7 mouse cellular contexts compared by ENCODE assay signal in genomic region chr3:127161085-127161837, GRCm38 (mm10).
DNase-seq lines count a peak whose midpoint lies in the region; ATAC-seq lines count a peak whose summit lies in the region.

No protein-coding gene starts in this region.

- DNase-seq in lung, postnatal 14 days, result no peak
- DNase-seq in limb, embryonic 11.5 days (ENCODE audit: low spot score), result peak; percentile 45
- DNase-seq in spleen, postnatal 4 days (ENCODE audit: low spot score in 2 of 2), result no peak
- no peak for DNase-seq in ovary, postnatal 14 days (ENCODE audit: low spot score)

- ATAC-seq in lung, embryonic 16.5 days (ENCODE audit: low read depth), result no peak
- ATAC-seq in embryonic facial prominence, embryonic 15.5 days (ENCODE audit: insufficient number of reproducible peaks, low FRiP score, low TSS enrichment, low read depth), result no peak
- no peak for ATAC-seq in limb, embryonic 11.5 days (ENCODE audit: insufficient number of reproducible peaks, low FRiP score, low TSS enrichment, low read depth)
- ATAC-seq in stomach, embryonic 15.5 days (ENCODE audit: insufficient read depth, low FRiP score, low read depth), result no peak

- H3K9ac ChIP-seq in lung, embryonic 16.5 days (ENCODE audit: low read length), result peak overlapping the region; percentile 54
- H3K9ac ChIP-seq in embryonic facial prominence, embryonic 15.5 days, result 0 out of 2 replicates have a peak overlapping the region, but pooled peaks have one; percentile 23
- H3K9ac ChIP-seq in limb, embryonic 11.5 days (ENCODE audit: low read length), result peak overlapping the region; percentile 34; the same call in 1 of the 2 replicates
- no peak overlapping the region for H3K9ac ChIP-seq in stomach, embryonic 15.5 days

- no peaks in the 10 kb centered on the region for H3K9me3 ChIP-seq in lung, embryonic 16.5 days (ENCODE audit: control insufficient read depth, low read length)
- H3K9me3 ChIP-seq in embryonic facial prominence, embryonic 15.5 days (replicated peaks), result no peaks in the 10 kb centered on the region
- H3K9me3 ChIP-seq in limb, embryonic 11.5 days (ENCODE audit: control insufficient read depth, low read length), result no peaks in the 10 kb centered on the region
- no peaks in the 10 kb centered on the region for H3K9me3 ChIP-seq in stomach, embryonic 15.5 days

- H3K4me1 ChIP-seq in lung, embryonic 16.5 days (replicated peaks; ENCODE audit: control insufficient read depth, insufficient read depth, low read length), result peaks cover 3% of the 10 kb centered on the region
- peaks cover 16% of the 10 kb centered on the region for H3K4me1 ChIP-seq in embryonic facial prominence, embryonic 15.5 days
- H3K4me1 ChIP-seq in limb, embryonic 11.5 days (ENCODE audit: control insufficient read depth, insufficient read depth, low read length), result no peaks in the 10 kb centered on the region
- no peaks in the 10 kb centered on the region for H3K4me1 ChIP-seq in stomach, embryonic 15.5 days

- no peaks in the 10 kb centered on the region for H3K36me3 ChIP-seq in lung, embryonic 16.5 days (ENCODE audit: control insufficient read depth, insufficient read depth, low read length)
- H3K36me3 ChIP-seq in embryonic facial prominence, embryonic 15.5 days, result no peaks in the 10 kb centered on the region
- no peaks in the 10 kb centered on the region for H3K36me3 ChIP-seq in limb, embryonic 11.5 days (ENCODE audit: control insufficient read depth, insufficient read depth, low read length)
- H3K36me3 ChIP-seq in stomach, embryonic 15.5 days, result no peaks in the 10 kb centered on the region

- H3K4me3 ChIP-seq in lung, embryonic 16.5 days (ENCODE audit: low read length), result peak overlapping the region; percentile 52
- H3K4me3 ChIP-seq in embryonic facial prominence, embryonic 15.5 days (replicated peaks), result peak overlapping the region; percentile 58
- peak overlapping the region; percentile 60 for H3K4me3 ChIP-seq in limb, embryonic 11.5 days (ENCODE audit: low read depth, low read length)
- peak overlapping the region; percentile 58 for H3K4me3 ChIP-seq in stomach, embryonic 15.5 days (replicated peaks)

- WGBS in lung, embryonic 16.5 days, result 4% methylated on average over 23 of the region's 23 CpGs
- WGBS in embryonic facial prominence, embryonic 15.5 days, result 6% methylated on average over 23 of the region's 23 CpGs
- 5% methylated on average over 23 of the region's 23 CpGs for WGBS in limb, embryonic 11.5 days
- WGBS in stomach, embryonic 15.5 days, result 6% methylated on average over 23 of the region's 23 CpGs

- peak overlapping the region; percentile 97 for H3K4me2 ChIP-seq in lung, embryonic 16.5 days (ENCODE audit: low read depth, low read length)
- H3K4me2 ChIP-seq in embryonic facial prominence, embryonic 15.5 days (replicated peaks), result peak overlapping the region; percentile 99
- peak overlapping the region; percentile 100 for H3K4me2 ChIP-seq in limb, embryonic 11.5 days (ENCODE audit: low read depth, severe bottlenecking)
- H3K4me2 ChIP-seq in stomach, embryonic 15.5 days, result peak overlapping the region; percentile 99

- H3K27me3 ChIP-seq in lung, embryonic 16.5 days (ENCODE audit: control insufficient read depth, insufficient read depth, low read depth, low read length), result peaks cover 13% of the 10 kb centered on the region
- H3K27me3 ChIP-seq in embryonic facial prominence, embryonic 15.5 days, result peaks cover 8% of the 10 kb centered on the region; the same call in 1 of the 2 replicates
- H3K27me3 ChIP-seq in limb, embryonic 11.5 days (ENCODE audit: control insufficient read depth, insufficient read depth, low read length), result peaks cover 10% of the 10 kb centered on the region; the same call in 1 of the 2 replicates
- no peaks in the 10 kb centered on the region for H3K27me3 ChIP-seq in stomach, embryonic 15.5 days (replicated peaks)

- H3K27ac ChIP-seq in lung, embryonic 16.5 days (ENCODE audit: low read length), result no peak overlapping the region
- 0 out of 2 replicates have a peak overlapping the region, but pooled peaks have one; percentile 1 for H3K27ac ChIP-seq in embryonic facial prominence, embryonic 15.5 days (replicated peaks)
- no peak overlapping the region for H3K27ac ChIP-seq in limb, embryonic 11.5 days (replicated peaks; ENCODE audit: low read depth, low read length)
- no peak overlapping the region for H3K27ac ChIP-seq in stomach, embryonic 15.5 days
